Mouse (Mus musculus) right cerebral cortex, adult 18-20 months (tissue): ENCODE data around the gene Akr1b10.
"Not testable (repeated sequence)": the region's sequence is repeated elsewhere in the genome, so short reads cannot be mapped to it uniquely, and the experiment has no call there.

ENCODE experiments used
- DNase-seq: peaks from one replicate; pipeline ENCODE4 v3.0.0; 2022; ENCODE audit warnings: mixed read lengths

Gene Akr1b10

GRCm38 (mm10) chr6:34384110-34384661, at the start of gene Akr1b10:
Gene Akr1b10, plus strand, starts transcription at chr6:34384218.
- peak; percentile 86 for DNase-seq

GRCm38 (mm10) chr6:34334673-34335072, 49.3 kb upstream of the Akr1b10 start:
- no peak for DNase-seq

- no peak for DNase-seq
Measured at GRCm38 (mm10) chr6:34337799-34338198, 46.2 kb upstream of the Akr1b10 start.

GRCm38 (mm10) chr6:34341991-34342390, 42.0 kb upstream of the Akr1b10 start:
- DNase-seq: no peak

GRCm38 (mm10) chr6:34342476-34342875, 41.5 kb upstream of the Akr1b10 start:
- DNase-seq: no peak

- DNase-seq: no peak
Measured at GRCm38 (mm10) chr6:34343426-34343825, 40.6 kb upstream of the Akr1b10 start.

GRCm38 (mm10) chr6:34344135-34344850, 39.7 kb upstream of the Akr1b10 start:
- DNase-seq: no peak

GRCm38 (mm10) chr6:34344935-34345334, 39.1 kb upstream of the Akr1b10 start:
- DNase-seq: no peak

- DNase-seq: peak; percentile 76
Measured at GRCm38 (mm10) chr6:34346096-34346898, 37.7 kb upstream of the Akr1b10 start.

- no peak for DNase-seq
Measured at GRCm38 (mm10) chr6:34350037-34350699, 33.9 kb upstream of the Akr1b10 start.

GRCm38 (mm10) chr6:34351481-34351880, 32.5 kb upstream of the Akr1b10 start:
- DNase-seq: not testable (repeated sequence)

- no peak for DNase-seq
Measured at GRCm38 (mm10) chr6:34352401-34352800, 31.6 kb upstream of the Akr1b10 start.

GRCm38 (mm10) chr6:34353658-34354353, 30.2 kb upstream of the Akr1b10 start, which contains the start of gene Akr1b8:
Gene Akr1b8, plus strand, starts transcription at chr6:34354119.
- DNase-seq: no peak

- no peak for DNase-seq
Measured at GRCm38 (mm10) chr6:34354354-34355348, 29.4 kb upstream of the Akr1b10 start.

GRCm38 (mm10) chr6:34355349-34355747, 28.7 kb upstream of the Akr1b10 start:
- DNase-seq: no peak

GRCm38 (mm10) chr6:34355841-34356240, 28.2 kb upstream of the Akr1b10 start:
- DNase-seq: no peak

- no peak for DNase-seq
Measured at GRCm38 (mm10) chr6:34364217-34365136, 19.5 kb upstream of the Akr1b10 start.

GRCm38 (mm10) chr6:34367998-34368397, 16.0 kb upstream of the Akr1b10 start:
- DNase-seq: no peak

GRCm38 (mm10) chr6:34370081-34370480, 13.9 kb upstream of the Akr1b10 start:
- no peak for DNase-seq
